Mouse (Mus musculus) heart, postnatal 0 days (tissue): ENCODE results near the gene Gm28051. TPM values are rescaled to one million over a fixed set of nuclear protein-coding genes. Genes with fewer than 3 reads are reported as not detected.

Experiments used
- ATAC-seq: fragments of 200-750 bp; cut with Nextera tagmentation; 2 replicates; pipeline ENCODE4 v1.8.0; 2017; ENCODE audit warnings: low read depth, moderate number of reproducible peaks, moderate library complexity; ENCODE audit not compliant: insufficient read depth
- DNase-seq: peaks from one replicate; pipeline ENCODE4 v3.0.0-alpha.2; 2016; ENCODE audit warnings: low spot score
- H3K27ac ChIP-seq: fragments of 300-500 bp; sonication (generic); 2 replicates; pipeline ENCODE4 v1.5.1; 2014; ENCODE audit warnings: low read depth, mild to moderate bottlenecking
- H3K27me3 ChIP-seq: fragments of 300-500 bp; sonication (generic); 2 replicates; pipeline ENCODE4 v1.6.1; 2014; ENCODE audit warnings: low read length, mixed read lengths; ENCODE audit not compliant: control insufficient read depth, insufficient read depth
- H3K36me3 ChIP-seq: fragments of 300-500 bp; sonication (generic); replicated peaks from 2 replicates; pipeline ENCODE4 v1.6.1; 2014; ENCODE audit warnings: low read length, mixed read lengths; ENCODE audit not compliant: control insufficient read depth, insufficient read depth
- H3K4me1 ChIP-seq: fragments of 300-500 bp; sonication (generic); 2 replicates; pipeline ENCODE4 v1.6.1; 2014; ENCODE audit warnings: antibody characterized with exemption; ENCODE audit not compliant: control insufficient read depth, insufficient read depth
- H3K4me2 ChIP-seq: fragments of 300-500 bp; sonication (generic); 2 replicates; pipeline ENCODE4 v1.6.1; 2014; ENCODE audit warnings: low read depth, mild to moderate bottlenecking, low read length, moderate library complexity
- H3K4me3 ChIP-seq: fragments of 300-500 bp; sonication (generic); 2 replicates; pipeline ENCODE4 v1.5.1; 2014; ENCODE audit warnings: low read depth, low read length
- H3K9ac ChIP-seq: fragments of 300-500 bp; sonication (generic); replicated peaks from 2 replicates; pipeline ENCODE4 v1.6.1; 2014; ENCODE audit warnings: low read depth, low read length, mixed read lengths
- H3K9me3 ChIP-seq: fragments of 300-500 bp; sonication (generic); replicated peaks from 2 replicates; pipeline ENCODE4 v1.6.1; 2016; ENCODE audit warnings: low read length; ENCODE audit not compliant: control insufficient read depth
- CTCF ChIP-seq: IDR thresholded peaks from 2 replicates; pipeline ENCODE4 v1.5.1; 2016; ENCODE audit warnings: antibody characterized with exemption, control low read depth, low read depth
- EP300 ChIP-seq: IDR thresholded peaks from 2 replicates; pipeline ENCODE4 v1.6.1; 2016; ENCODE audit warnings: antibody characterized with exemption, low read depth
- WGBS: fragments of 180-500 bp; shearing (Covaris S2); extraction: QIAGEN DNeasy Blood & Tissue Kit; methylation state at CpG from one replicate; pipeline ENCODE4 v1.1.7; 2014; 5-methylcytosine and 5-hydroxymethylcytosine counted together
- polyA plus RNA-seq: library from polyadenylated mRNA; unstranded; fragments of >200 nt; fragmentation: Nextera tagmentation; extraction: Ambion mirVana; gene quantifications from 2 replicates; pipeline ENCODE4 v1.2.1, GENCODE M21; 2015
- total RNA-seq: library from RNA; depleted of rRNA; stranded (reverse); fragments of >200 nt; gene quantifications from 2 replicates; pipeline ENCODE4 v1.2.3, GENCODE M21; 2014; ENCODE audit warnings: low replicate concordance

Gm28051 gene
- total and polyA plus RNA-seq, 2 experiments from 2014 or later: not detected

DNA sequence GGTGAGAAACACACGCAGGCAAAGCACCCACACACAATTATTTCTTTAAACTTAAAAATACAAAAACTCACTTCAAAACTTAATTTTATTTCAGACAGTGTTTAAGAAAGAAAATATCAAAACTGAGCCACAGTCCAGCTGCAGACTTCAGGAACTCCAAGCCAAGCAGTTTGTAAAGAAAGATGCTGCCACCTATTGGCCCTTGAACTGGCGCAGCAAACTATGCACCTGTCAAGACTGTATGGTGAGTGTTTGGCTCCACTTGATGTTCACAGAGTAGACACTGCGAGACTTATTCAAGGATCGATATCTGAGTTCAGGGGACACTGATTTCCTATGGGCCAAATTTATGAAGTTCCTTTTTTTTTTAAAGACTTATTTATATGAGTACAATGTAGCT is 11.4 kb upstream of the Gm28051 start:
- Histone ChIP-seq H3K27ac (no peak overlapping the region), H3K9me3 (no peaks in the 10 kb centered on the region), H3K4me3 (no peak overlapping the region), H3K36me3 (peaks cover 94% of the 10 kb centered on the region), H3K27me3 (no peaks in the 10 kb centered on the region), H3K4me1 (no peaks in the 10 kb centered on the region), H3K9ac (no peak overlapping the region), H3K4me2 (no peak overlapping the region)
- DNase-seq: peak; percentile 15
- no peak for ATAC-seq
- WGBS: 85% methylated on average over 4 of the region's 4 CpGs
- TF ChIP-seq CTCF (peak; percentile 40), EP300 (no peak)

DNA sequence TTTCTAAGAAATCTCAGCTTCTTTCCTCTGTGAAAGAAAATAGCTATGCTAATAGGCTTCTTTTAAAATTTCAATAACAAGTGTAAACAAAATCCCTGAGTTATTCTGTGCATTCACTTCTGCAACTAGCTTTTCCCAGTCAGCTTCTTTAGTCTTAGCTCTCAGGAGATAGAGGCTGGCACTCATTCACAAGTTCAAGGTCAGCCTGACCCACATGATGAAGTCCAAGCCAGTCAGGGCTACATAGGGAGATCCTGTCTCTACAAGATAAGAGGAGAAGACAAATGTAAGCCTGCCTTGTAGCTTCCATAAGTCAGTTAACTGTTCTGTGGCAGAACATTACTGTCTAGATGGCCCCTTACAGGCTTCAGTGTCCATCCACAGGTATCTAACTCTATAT is 6.1 kb upstream of the Gm28051 start:
- H3K27ac ChIP-seq: no peak overlapping the region
- H3K9ac ChIP-seq: no peak overlapping the region
- peaks cover 8% of the 10 kb centered on the region for H3K4me1 ChIP-seq
- H3K27me3 ChIP-seq: no peaks in the 10 kb centered on the region
- ATAC-seq (no peak), DNase-seq (no peak)
- H3K9me3 ChIP-seq: no peaks in the 10 kb centered on the region
- H3K4me3 ChIP-seq: no peak overlapping the region
- H3K4me2 ChIP-seq: no peak overlapping the region
- peaks cover 55% of the 10 kb centered on the region for H3K36me3 ChIP-seq
- TF ChIP-seq CTCF (no peak), EP300 (no peak)

DNA sequence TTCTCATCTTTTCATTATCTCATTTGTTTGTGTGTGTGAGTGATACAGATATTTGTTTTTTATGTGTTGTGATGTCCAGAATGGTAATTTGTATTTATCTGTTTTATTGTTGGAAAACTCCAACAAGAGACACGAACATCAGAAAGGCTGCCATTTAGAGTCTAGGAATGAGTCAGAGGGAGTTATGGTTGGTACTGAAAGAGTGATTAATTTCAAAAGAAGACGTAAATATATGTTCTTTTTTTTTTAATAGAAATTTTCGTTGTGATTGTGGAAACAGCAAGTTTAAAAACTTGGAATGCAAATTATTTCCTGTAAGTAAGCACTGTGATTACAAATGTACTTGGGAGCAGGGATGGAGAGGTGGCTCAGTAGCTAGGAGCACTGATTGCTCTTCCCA is 4.1 kb upstream of the Gm28051 start:
- no peak for DNase-seq
- H3K27ac ChIP-seq: no peak overlapping the region
- peaks cover 13% of the 10 kb centered on the region for H3K4me1 ChIP-seq
- H3K4me2 ChIP-seq: no peak overlapping the region
- H3K27me3 ChIP-seq: no peaks in the 10 kb centered on the region
- no peak for TF ChIP-seq EP300
- TF ChIP-seq CTCF: no peak
- WGBS: 78% methylated on average over 3 of the region's 3 CpGs
- no peak for ATAC-seq
- no peak overlapping the region for H3K9ac ChIP-seq
- no peaks in the 10 kb centered on the region for H3K9me3 ChIP-seq
- peaks cover 35% of the 10 kb centered on the region for H3K36me3 ChIP-seq
- no peak overlapping the region for H3K4me3 ChIP-seq

DNA sequence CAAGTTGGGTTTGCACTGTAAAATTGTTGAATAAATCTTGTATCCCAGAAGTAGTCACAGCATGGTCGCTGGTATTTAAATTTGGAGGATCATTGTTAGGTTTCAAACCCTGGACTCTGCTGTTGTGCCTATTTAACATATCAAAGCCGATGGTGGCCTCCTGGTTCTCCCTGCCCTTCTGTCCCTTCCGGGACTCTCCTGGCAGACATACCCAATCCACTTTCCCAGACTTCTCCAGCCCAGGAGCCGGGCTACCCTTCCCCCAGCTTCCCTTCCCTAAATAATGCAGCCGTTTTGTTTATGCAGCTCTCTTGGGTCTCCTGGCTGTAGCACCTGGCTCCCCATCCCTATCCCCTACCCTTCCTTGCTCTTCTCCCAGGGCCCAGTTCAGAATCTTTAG is 1.4 kb upstream of the Gm28051 start:
- Histone ChIP-seq H3K9ac (peak overlapping the region; percentile 80), H3K9me3 (no peaks in the 10 kb centered on the region), H3K27me3 (no peaks in the 10 kb centered on the region), H3K36me3 (peaks cover 12% of the 10 kb centered on the region; the same call in 1 of the 2 replicates), H3K4me3 (peak overlapping the region; percentile 94), H3K4me2 (peak overlapping the region; percentile 87), H3K4me1 (peaks cover 15% of the 10 kb centered on the region), H3K27ac (peak overlapping the region; percentile 86)
- WGBS: 4% methylated on average over 5 of the region's 5 CpGs
- TF ChIP-seq CTCF (no peak), EP300 (no peak)
- DNase-seq: no peak
- ATAC-seq: no peak

DNA sequence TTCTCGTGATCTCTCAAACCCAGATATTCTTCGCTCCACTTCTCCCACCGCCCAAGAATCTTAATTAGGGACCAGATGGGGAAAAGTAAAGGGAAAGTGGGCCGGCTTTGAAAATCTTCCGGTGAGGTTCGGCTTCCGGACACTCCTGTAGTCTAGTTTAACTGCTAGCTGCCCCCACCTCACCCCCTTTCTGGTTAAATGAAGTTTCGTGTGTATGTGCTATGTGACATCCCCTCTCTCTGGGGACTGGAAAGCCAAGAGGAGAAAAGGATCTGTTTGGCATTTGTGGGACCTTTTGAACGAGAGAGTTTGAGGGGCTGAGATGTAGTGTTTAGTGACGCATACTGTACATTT is 815 bp upstream of the Gm28051 start, which contains the start of gene Gm20604:
Gene Gm20604 (minus strand): TSS at position 270 of the 354 bp plus-strand sequence.
- H3K4me1 ChIP-seq: peaks cover 15% of the 10 kb centered on the region
- peak within 1 kb of the TSS; percentile 87 for H3K4me2 ChIP-seq
- H3K9me3 ChIP-seq: no peaks in the 10 kb centered on the region
- peak within 1 kb of the TSS; percentile 94 for H3K4me3 ChIP-seq
- peaks cover 8% of the 10 kb centered on the region; the same call in 1 of the 2 replicates for H3K36me3 ChIP-seq
- DNase-seq: no peak
- H3K27me3 ChIP-seq: no peaks in the 10 kb centered on the region
- H3K27ac ChIP-seq: peak within 1 kb of the TSS; percentile 86
- WGBS: under 1% methylated on average over 10 of the region's 10 CpGs
- TF ChIP-seq CTCF (no peak), EP300 (no peak)
- ATAC-seq: no peak
- H3K9ac ChIP-seq: peak within 1 kb of the TSS; percentile 80

DNA sequence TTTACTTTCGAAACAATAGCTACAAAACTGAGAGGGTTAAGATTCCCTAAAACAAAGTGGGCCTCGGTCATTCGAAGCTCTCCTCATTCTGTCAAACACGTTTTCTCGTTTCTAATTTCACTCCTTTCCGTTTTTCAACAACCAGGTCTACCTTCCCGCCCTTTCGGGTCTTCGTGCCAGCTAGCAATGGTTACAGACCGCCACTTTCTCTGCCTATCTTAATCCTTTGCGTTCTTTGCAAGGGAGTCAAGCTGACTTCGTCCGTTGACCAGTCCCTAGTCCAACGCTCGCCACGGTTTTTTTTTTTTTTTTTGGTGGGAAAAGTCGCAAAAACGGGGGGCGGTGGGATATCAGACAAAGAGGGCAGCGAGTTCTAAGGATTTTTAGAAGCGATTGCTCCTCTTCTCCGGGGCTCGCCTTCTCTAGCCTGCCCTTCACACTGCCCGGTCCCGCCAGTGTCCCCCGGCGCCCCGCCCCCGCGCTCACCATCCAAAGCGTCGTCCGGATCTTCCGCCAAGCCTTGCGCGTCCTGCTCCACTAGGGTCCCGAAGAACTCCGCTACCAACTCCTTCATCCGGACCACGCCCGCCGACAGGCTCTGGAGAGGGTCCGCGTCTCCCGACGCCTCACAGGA is 393 bp downstream of the Gm28051 start:
- no peak for TF ChIP-seq CTCF
- TF ChIP-seq EP300: 0 out of 2 replicates have a peak, but pooled peaks have one; percentile 30
- H3K4me2 ChIP-seq: peak overlapping the region; percentile 87
- 0 out of 2 replicates have a peak, but pooled peaks cover under 1% of the 10 kb centered on the region for H3K36me3 ChIP-seq
- peaks cover 15% of the 10 kb centered on the region for H3K4me1 ChIP-seq
- no peak for DNase-seq
- peak overlapping the region; percentile 78 for H3K27ac ChIP-seq
- H3K9me3 ChIP-seq: no peaks in the 10 kb centered on the region
- WGBS: under 1% methylated on average over 46 of the region's 46 CpGs
- H3K9ac ChIP-seq: peak overlapping the region; percentile 80
- peak; percentile 77 for ATAC-seq
- peak overlapping the region; percentile 94 for H3K4me3 ChIP-seq
- no peaks in the 10 kb centered on the region for H3K27me3 ChIP-seq
